Mouse (Mus musculus) telencephalon, adult 2 months (tissue): ENCODE results near the gene Polr2c.
"Not testable (repeated sequence)": the region's sequence is repeated elsewhere in the genome, so short reads cannot be mapped to it uniquely, and the experiment has no call there.

ENCODE experiments used
- DNase-seq: peaks from one replicate; pipeline ENCODE4 v3.0.0-alpha.2; 2011; ENCODE audit warnings: low read depth, low spot score

Polr2c gene

GRCm38 (mm10) chr8:94857346-94858173, at the start of gene Polr2c:
Polr2c (plus strand) TSS chr8:94857450.
- peak; percentile 58 for DNase-seq

- DNase-seq, result no peak
These were observed 49.7 kb upstream of the Polr2c start for GRCm38 (mm10) chr8:94807506-94807905.

- DNase-seq, result no peak
These were observed 48.9 kb upstream of the Polr2c start for GRCm38 (mm10) chr8:94808372-94808771.

- no peak for DNase-seq
These were observed 47.1 kb upstream of the Polr2c start, which contains the start of gene Ccl17 for GRCm38 (mm10) chr8:94810153-94810552. Ccl17 (plus strand) TSS chr8:94810453.

GRCm38 (mm10) chr8:94810855-94811254, 46.4 kb upstream of the Polr2c start:
- DNase-seq, result no peak

GRCm38 (mm10) chr8:94811654-94812053, 45.6 kb upstream of the Polr2c start:
- no peak for DNase-seq

GRCm38 (mm10) chr8:94812645-94813098, 44.6 kb upstream of the Polr2c start:
- peak; percentile 74 for DNase-seq

- DNase-seq, result no peak
These were observed 42.7 kb upstream of the Polr2c start for GRCm38 (mm10) chr8:94814556-94814955.

- DNase-seq, result no peak
These were observed 39.3 kb upstream of the Polr2c start for GRCm38 (mm10) chr8:94817933-94818332.

GRCm38 (mm10) chr8:94819671-94820179, 37.5 kb upstream of the Polr2c start:
- no peak for DNase-seq

- DNase-seq, result no peak
These were observed 36.7 kb upstream of the Polr2c start for GRCm38 (mm10) chr8:94820553-94820952.

GRCm38 (mm10) chr8:94821381-94821780, 35.9 kb upstream of the Polr2c start:
- DNase-seq, result no peak

- no peak for DNase-seq
These were observed 34.4 kb upstream of the Polr2c start for GRCm38 (mm10) chr8:94822637-94823560.

GRCm38 (mm10) chr8:94825170-94825569, 32.1 kb upstream of the Polr2c start:
- no peak for DNase-seq

GRCm38 (mm10) chr8:94826210-94826609, 31.0 kb upstream of the Polr2c start:
- DNase-seq, result no peak

- DNase-seq, result no peak
These were observed 29.0 kb upstream of the Polr2c start for GRCm38 (mm10) chr8:94828284-94828683.

GRCm38 (mm10) chr8:94833901-94834405, 23.3 kb upstream of the Polr2c start:
- not testable (repeated sequence) for DNase-seq

- DNase-seq, result not testable (repeated sequence)
These were observed 21.5 kb upstream of the Polr2c start for GRCm38 (mm10) chr8:94835751-94836150.

- DNase-seq, result no peak
These were observed 20.6 kb upstream of the Polr2c start for GRCm38 (mm10) chr8:94836456-94837240.

GRCm38 (mm10) chr8:94837662-94838574, 19.3 kb upstream of the Polr2c start, which contains the start of the genes Coq9 and Ciapin1:
Coq9 (plus strand) TSS chr8:94838321.
Ciapin1 (minus strand) TSS chr8:94838358.
- peak; percentile 88 for DNase-seq
